Mouse (Mus musculus): Measurements from ENCODE around the gene Gm11627.
A peak's percentile ranks its signal among the peaks of the same experiment; 100 is the strongest.
"Not testable (repeated sequence)": the region's sequence is repeated elsewhere in the genome, so short reads cannot be mapped to it uniquely, and the experiment has no call there.

Gene Gm11627

DNA sequence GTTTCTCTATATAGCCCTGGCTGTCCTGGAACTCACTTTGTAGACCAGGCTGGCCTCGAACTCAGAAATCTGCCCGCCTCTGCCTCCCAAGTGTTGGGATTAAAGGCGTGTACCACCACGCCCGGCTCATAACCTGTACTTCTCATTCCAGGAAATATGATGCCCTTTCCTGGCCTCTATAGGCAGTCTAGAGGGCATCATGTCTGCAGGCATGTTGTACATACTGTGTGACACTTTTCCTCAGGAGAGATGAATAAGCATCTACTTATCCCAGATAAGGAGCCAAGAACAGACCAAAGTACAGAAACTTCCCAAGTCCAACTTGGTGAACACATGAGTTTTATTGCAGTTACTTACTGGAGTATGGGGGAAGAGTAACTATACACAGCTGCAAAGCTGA lies 20.6 kb downstream of the Gm11627 start:
- DNase-seq, result no peak

DNA sequence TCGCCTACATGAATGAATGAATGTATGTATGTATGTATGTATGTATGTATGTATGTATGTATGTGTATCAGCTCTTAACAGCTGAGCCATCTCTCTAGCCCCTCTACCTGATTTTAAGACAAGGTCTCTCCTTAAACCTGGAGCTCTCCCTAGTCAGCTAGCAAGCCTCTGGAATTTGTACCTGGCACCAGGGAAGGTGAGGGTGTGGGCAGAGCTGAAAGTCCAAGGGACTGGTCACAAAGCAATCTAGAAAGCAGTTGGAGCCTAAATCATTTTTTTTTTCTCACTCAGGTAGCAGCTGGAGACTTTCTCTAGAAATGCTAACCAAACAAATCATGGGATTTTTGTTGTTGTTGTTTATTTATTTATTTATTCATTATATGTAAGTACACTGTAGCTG lies 21.9 kb downstream of the Gm11627 start:
- DNase-seq, result no peak

DNA sequence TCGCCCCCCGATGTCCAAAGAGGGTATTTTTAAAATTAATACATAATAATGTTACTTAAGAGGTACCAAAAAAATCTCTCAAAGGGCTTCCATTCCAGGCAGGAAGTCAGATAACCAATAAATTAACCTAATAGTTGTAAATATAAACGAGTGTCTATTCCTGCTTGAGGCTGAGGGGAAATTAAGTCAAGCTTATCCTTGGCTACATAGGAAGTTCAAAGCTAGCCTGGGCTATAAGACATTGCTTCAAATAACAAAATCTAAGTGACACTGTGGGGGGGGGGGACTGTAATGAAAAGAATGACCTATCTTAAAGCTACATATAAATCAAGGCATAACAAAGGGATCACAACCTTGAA lies 22.6 kb downstream of the Gm11627 start:
- DNase-seq, result no peak

DNA sequence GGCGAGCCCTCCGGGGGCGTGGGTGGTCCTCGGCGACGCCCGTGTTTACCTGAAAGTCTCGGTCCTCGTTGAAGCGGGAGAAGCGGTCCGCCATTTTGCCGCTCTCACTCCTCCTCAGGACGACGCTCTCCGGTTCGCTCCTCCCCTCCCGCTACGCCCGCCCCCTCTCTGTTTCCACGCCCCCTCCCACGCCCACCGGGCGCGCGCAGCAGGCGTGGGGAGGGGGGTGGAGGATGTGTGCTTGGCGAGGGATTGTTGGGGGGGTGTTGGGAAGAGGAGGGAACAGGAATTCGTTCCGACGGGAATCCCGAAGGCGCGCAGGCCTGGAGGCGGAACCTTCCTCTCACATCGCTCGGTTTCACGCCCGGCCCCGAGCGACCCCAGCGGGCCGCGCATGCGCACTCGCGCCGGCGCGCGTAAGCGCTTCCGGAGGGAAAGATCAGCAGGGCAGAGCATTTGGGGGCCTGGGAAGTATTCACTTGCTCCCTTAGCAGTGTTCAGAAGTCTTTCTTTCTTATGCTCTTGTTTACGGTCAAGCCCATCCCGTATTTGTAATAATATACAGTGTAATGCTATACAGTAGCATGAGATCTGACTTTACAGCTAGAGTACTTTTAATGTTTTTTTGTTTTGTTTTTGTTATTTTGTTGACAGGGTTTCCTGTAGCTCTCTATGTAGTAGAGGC lies 23.1 kb downstream of the Gm11627 start, which contains the start of gene Gpatch8:
Gene Gpatch8, minus strand, starts transcription at position 362 of the 685 bp plus-strand sequence.
- peak; percentile 94 for DNase-seq

DNA sequence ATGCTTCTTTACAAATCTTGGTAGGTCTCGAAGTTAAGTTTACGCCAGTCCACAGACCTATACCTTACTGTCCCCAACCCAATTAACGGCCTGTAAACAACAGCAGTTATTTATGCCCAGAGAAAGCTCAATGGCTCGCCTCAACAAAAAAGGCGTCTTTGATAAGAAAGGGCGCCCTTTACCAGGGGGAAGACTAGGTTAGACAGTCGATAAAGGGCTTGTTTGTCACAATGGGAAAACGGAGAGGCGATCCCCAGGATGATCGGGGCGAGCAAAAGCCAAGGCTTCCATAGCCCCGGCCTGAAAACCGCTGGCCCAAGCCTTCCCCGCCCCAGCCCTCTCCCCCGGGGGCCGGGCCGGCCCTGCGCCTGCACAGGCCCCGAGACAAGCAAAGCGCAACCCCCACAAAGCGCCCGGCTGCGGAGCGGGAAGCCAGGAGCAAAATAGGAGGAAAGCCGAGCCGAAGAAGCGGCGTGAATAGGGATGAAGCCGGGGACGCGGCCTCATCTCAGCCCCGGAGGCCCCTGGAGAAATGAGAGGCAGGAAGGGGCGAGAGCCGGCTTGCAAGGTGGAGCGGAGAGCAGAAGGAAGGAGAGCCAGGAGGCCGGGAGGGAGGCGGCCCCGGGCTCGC lies 23.7 kb downstream of the Gm11627 start:
- DNase-seq, result no peak

DNA sequence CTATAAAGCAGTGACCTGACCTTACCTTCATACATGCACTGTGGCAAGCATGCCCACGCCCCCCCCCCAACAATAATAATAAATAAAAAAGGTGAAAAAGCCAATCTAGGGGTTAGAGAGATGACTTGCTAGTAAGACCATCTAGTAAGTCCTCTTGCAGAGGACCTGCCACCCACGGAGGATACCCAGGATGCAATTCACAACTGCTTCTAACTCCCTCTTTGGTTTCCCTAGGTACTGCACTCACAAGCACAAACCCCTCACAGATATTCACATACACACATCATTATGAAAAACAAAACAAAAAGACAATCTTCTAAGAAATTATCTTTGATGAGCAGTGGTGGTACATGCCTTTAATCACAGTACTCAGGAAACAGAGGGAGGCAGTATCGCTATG lies 27.2 kb downstream of the Gm11627 start:
- no peak for DNase-seq

DNA sequence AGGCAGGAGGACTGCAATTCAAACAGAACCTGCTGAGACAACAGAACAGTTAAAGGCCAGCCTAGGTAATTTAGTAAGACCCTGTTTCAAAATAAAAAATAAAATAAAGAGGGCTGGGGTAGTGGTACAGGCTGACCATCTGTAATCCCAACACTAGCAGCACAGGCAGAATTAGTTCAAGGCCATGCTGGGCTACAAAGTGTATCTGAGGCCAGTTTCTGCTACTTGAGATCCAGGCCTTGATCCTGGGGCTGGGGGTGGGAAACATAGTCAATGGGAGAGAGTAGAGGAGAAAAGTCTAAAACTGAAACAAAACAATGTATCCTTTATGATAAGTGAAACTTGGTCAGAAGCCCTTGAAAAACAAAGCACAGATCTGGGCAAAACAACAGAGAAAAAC lies 28.1 kb downstream of the Gm11627 start:
- no peak for DNase-seq

DNA sequence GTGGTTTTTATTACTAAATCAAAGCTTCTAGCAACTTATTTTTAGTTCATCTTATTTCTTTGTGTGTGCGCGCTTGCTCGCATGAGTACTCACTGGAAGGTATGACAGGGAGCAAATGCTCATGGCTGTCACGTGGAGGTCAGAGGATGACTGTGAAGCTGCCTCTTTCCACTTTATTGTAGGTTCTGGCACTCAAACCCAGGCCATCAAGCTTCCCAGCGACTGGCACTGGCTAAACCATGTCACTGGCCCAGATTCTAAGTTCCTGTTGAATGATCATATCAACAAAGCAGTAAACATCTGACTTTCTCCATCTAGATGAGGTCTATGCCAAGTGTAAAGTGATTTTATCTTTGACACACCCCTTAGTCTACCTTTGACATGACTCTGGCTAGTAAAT lies 37.8 kb downstream of the Gm11627 start:
- DNase-seq, result peak; percentile 7

DNA sequence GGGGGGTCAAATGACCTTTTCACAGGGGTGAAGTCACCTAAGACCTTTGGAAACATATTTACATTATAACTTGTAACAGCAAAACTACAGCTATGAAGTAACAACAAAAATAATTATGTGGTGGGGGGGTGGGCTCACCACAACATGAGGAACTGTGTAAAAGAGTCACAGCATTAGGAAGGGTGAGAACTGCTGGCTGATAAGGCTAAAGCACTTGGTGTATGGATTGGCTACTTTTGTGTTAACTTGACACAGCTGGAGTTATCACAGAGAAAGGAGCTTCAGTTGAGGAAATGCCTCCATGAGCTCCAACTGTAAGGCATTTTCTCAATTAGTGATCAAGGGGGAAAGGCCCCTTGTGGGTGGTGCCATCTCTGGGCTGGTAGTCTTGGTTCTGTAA lies 39.0 kb downstream of the Gm11627 start:
- not testable (repeated sequence) for DNase-seq

DNA sequence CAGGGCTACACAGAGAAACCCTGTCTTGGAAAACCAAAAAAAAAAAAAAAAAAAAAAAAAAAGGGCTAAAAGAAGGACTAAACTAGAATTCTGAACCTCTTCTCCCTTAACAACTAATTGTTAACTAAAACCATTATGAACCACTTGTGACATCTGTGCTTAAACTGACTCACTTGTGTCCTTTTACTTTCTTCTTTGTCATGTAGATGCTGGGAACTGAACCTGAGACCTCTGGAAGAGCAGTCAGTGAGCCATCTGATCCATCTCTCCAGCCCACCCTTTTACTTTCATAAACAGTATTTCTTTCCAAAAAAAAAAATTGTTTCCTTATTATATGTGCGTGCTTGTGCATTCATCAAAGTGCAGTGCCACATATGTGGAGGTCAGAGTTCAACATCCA lies 39.6 kb downstream of the Gm11627 start:
- no peak for DNase-seq

DNA sequence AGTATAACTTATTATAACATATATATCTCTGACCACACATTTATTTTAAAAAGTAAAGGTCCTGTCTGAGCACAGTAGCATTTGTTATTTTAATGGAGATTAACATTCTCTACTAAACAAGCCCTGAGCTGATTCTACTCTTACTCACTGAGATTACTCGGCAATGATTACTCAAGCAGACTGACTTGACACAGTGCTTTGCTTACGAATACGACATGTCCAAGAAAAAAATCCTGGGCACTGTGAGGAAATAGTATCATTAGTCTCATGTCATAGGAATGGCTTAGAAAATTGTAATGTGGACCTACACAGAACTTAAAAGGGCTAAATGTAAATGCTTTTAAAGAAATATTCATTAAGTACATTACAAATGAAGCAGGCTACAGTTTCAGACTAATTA lies 43.1 kb downstream of the Gm11627 start:
- no peak for DNase-seq

DNA sequence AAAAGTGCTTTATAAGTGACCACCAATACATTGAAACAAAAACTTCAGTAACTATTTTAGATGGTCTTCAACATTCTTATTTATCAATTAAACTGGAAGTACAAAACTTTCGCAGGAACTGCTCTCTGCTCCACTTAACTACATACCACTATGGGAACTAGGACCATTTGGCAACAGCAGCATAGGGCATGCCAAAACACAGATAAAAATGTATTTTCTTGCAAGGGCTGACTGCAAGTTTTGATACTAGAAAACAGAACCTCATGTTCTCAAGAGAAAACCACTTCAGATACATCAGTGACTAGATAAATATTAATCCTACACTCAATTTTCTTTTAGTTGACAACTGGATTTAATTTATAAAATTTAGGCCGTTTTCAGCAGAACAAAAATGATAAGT lies 45.2 kb downstream of the Gm11627 start:
- DNase-seq, result no peak

DNA sequence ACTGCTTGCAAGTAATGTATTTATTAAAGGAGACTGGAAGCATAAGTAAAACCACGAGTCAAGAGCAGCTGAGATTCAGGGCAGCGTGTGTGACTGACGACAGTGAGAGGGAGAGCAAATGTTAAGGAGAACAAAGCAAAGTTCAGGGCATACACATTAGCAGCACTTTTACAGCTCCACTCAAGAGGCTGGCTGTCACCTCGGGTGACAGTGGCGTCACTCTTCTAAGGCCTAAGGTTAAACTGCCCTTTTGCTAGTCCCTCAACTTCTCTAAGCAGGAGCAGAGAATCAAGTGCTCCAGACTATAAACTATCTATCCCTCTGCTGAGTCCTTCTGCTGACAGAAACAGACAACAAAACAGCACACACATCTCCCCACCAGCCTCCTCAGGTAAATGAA lies 47.8 kb downstream of the Gm11627 start:
- no peak for DNase-seq
